Mouse (Mus musculus): ENCODE results near the gene Ranbp1. TPM values are rescaled to one million over a fixed set of nuclear protein-coding genes. Genes with fewer than 3 reads are reported as not detected.

The Ranbp1 gene
- total and polyA plus RNA-seq, 3 experiments, result 605 to 1,263 (median 1,124) TPM

DNA sequence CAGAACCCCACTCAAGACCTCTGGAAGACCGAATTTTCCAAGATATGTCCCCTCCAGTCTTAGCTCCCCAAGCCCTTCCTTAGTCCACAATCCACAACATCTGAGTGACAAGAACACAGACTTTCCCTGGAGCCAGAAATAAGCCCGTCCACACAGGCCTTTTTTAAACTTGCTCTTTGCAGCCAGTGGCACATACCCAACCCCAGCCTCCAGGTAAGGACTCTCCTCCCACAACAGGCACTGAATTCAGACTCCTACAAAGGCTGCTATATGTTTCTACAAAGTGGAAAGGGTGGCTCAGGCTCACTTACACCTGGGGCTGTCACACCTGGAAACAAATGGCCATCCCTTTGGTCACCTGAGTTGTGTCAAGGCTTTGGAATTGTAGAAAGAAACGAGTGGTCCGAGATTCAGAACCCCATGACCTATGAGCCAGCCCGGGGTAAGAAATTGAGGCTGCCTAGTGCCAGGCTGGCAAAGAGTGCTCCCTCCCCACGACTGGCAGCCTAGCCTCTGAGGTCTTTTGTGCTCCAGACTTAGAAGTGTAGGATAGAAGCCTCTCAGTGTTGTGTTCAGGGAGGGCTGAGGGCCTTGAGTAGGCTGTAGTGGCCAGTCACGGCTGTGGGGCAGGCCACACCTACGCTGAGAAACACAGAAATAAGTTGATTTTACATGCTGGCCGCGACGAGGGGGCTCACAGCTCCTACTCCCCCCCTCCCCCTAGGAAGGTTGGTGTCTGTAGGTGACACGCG lies 14.4 kb downstream of the Ranbp1 start:
- dilution Hi-C loops (cut with MboI; ENCODE audit: extremely low pct_ligation_motif_present, extremely low pct_unique_long_range_greater_than_20kb, low sequenced_read_pairs) (no loop called here), in situ Hi-C loops (cut with MboI; ENCODE audit: low pct_ligation_motif_present, low pct_unique_long_range_greater_than_20kb, low sequenced_read_pairs) (no loop called here)
- peak overlapping the region; percentile 84 for H3K9ac ChIP-seq (ENCODE audit: insufficient read depth, low read depth)
- TF ChIP-seq MAFK (IDR thresholded peaks at IDR 0.05; ENCODE audit: insufficient replicate concordance, low read length), result no peak
- TF ChIP-seq MAZ (IDR thresholded peaks at IDR 0.05; ENCODE audit: low read depth, low read length), result no peak
- TF ChIP-seq UBTF (IDR thresholded peaks at IDR 0.05; ENCODE audit: low read depth, low read length), result 0 out of 2 replicates have a peak, but pooled peaks have one; percentile 61
- no peak for DNase-seq (ENCODE audit: extremely low read depth)
- no peaks in the 10 kb centered on the region for H3K79me2 ChIP-seq (replicated peaks; ENCODE audit: control insufficient read depth, extremely low read depth, insufficient read depth, poor library complexity, severe bottlenecking)
- peaks cover 13 to 47% of the 10 kb centered on the region in 2 experiments for H3K36me3 ChIP-seq (replicated peaks in 1 of 2; ENCODE audit: control insufficient read depth in 1 of 2, insufficient read depth in 1 of 2, low read length in 1 of 2)
- peaks cover 23 to 67% of the 10 kb centered on the region in 2 experiments for H3K4me1 ChIP-seq (ENCODE audit: control insufficient read depth in 1 of 2, insufficient read depth in 2 of 2)
- H3K9me3 ChIP-seq (replicated peaks; ENCODE audit: low read length), result no peaks in the 10 kb centered on the region
- H3K4me3 ChIP-seq (replicated peaks in 1 of 3; ENCODE audit: low read depth in 2 of 3, low read length in 2 of 3, poor library complexity in 1 of 3), result peak overlapping the region; percentile 61 to 79 (median 69)
- H3K27me3 ChIP-seq (replicated peaks), result no peaks in the 10 kb centered on the region
- H3K4me2 ChIP-seq (ENCODE audit: insufficient read depth, low read depth, poor library complexity, severe bottlenecking), result peak overlapping the region; percentile 45
- no peak overlapping the region for H3K27ac ChIP-seq (ENCODE audit: insufficient read depth, low read depth)

DNA sequence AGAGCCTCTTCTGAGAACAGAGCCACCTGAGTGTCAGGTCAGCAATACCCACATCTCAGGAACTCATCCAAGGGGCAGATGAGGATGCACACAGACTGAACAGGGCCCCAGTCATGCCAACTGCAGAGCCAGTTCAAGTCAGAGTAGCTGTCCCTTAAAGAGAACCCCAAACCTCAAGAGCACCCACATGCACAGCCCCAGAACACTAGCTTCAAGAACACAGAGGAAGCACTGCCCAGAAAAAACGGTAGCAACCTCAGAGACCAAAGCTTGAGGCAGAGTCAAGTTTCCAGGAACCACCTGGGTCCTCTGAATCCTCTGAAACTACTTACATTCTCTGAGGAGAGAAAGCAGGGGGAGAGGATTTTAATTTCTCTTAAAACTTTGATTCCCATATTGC lies 15.1 kb downstream of the Ranbp1 start:
- peaks cover 15 to 47% of the 10 kb centered on the region in 2 experiments for H3K36me3 ChIP-seq (replicated peaks in 1 of 2; ENCODE audit: control insufficient read depth in 1 of 2, insufficient read depth in 1 of 2, low read length in 1 of 2)
- dilution Hi-C loops (cut with MboI; ENCODE audit: extremely low pct_ligation_motif_present, extremely low pct_unique_long_range_greater_than_20kb, low sequenced_read_pairs), result no loop called here
- peak overlapping the region; percentile 84; the same call in 1 of the 2 replicates for H3K9ac ChIP-seq (ENCODE audit: insufficient read depth, low read depth)
- H3K27me3 ChIP-seq (replicated peaks), result no peaks in the 10 kb centered on the region
- TF ChIP-seq IRF4 (IDR thresholded peaks at IDR 0.05; ENCODE audit: low read depth, low read length) (no peak), CHD1 (IDR thresholded peaks at IDR 0.05; ENCODE audit: low read depth, low read length) (0 out of 2 replicates have a peak, but pooled peaks have one; percentile 27)
- peak overlapping the region in 1 of 3 experiments; percentile 24 for H3K4me3 ChIP-seq (replicated peaks in 1 of 3; ENCODE audit: low read depth in 2 of 3, low read length in 2 of 3, poor library complexity in 1 of 3)
- H3K79me2 ChIP-seq (replicated peaks; ENCODE audit: control insufficient read depth, extremely low read depth, insufficient read depth, poor library complexity, severe bottlenecking), result no peaks in the 10 kb centered on the region
- H3K4me2 ChIP-seq (ENCODE audit: insufficient read depth, low read depth, poor library complexity, severe bottlenecking), result no peak overlapping the region
- H3K9me3 ChIP-seq (replicated peaks; ENCODE audit: low read length), result no peaks in the 10 kb centered on the region
- DNase-seq (ENCODE audit: extremely low read depth), result no peak
- H3K4me1 ChIP-seq (ENCODE audit: control insufficient read depth in 1 of 2, insufficient read depth in 2 of 2), result peaks cover 23 to 72% of the 10 kb centered on the region in 2 experiments
- in situ Hi-C loops (cut with MboI; ENCODE audit: low pct_ligation_motif_present, low pct_unique_long_range_greater_than_20kb, low sequenced_read_pairs), result no loop called here
- no peak overlapping the region for H3K27ac ChIP-seq (ENCODE audit: insufficient read depth, low read depth)

DNA sequence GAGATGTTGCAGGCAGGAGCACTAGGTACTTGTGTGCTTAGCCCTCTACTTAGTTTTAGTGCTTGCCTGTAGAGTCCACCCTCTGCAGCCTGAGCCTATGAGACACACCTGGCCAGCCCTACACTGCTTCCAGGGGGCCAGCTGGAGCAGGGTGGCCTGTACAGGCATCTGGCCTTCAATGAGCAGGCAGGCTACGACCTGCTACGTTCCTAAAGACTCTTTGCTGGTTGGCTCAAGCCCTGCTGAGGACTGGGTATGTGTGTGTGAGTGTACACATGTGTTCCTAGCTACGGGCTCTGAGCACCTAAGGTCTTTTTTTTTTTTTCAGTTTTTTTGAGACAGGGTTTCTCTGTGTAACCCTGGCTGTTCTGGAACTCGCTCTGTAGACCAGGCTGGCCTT lies 17.1 kb downstream of the Ranbp1 start:
- Histone ChIP-seq H3K4me1 (ENCODE audit: control insufficient read depth in 1 of 2, insufficient read depth in 2 of 2) (peaks cover 32 to 72% of the 10 kb centered on the region in 2 experiments), H3K9ac (ENCODE audit: insufficient read depth, low read depth) (no peak overlapping the region), H3K36me3 (replicated peaks in 1 of 2; ENCODE audit: control insufficient read depth in 1 of 2, insufficient read depth in 1 of 2, low read length in 1 of 2) (peaks cover 26 to 49% of the 10 kb centered on the region in 2 experiments), H3K27me3 (replicated peaks) (no peaks in the 10 kb centered on the region), H3K79me2 (replicated peaks; ENCODE audit: control insufficient read depth, extremely low read depth, insufficient read depth, poor library complexity, severe bottlenecking) (no peaks in the 10 kb centered on the region), H3K9me3 (replicated peaks; ENCODE audit: low read length) (no peaks in the 10 kb centered on the region), H3K4me3 (replicated peaks in 1 of 3; ENCODE audit: low read depth in 2 of 3, low read length in 2 of 3, poor library complexity in 1 of 3) (no peak overlapping the region), H3K27ac (ENCODE audit: insufficient read depth, low read depth) (no peak overlapping the region), H3K4me2 (ENCODE audit: insufficient read depth, low read depth, poor library complexity, severe bottlenecking) (no peak overlapping the region)
- in situ Hi-C loops (cut with MboI; ENCODE audit: low pct_ligation_motif_present, low pct_unique_long_range_greater_than_20kb, low sequenced_read_pairs) (no loop called here), dilution Hi-C loops (cut with MboI; ENCODE audit: extremely low pct_ligation_motif_present, extremely low pct_unique_long_range_greater_than_20kb, low sequenced_read_pairs) (no loop called here)
- no peak for DNase-seq (ENCODE audit: extremely low read depth)
- TF ChIP-seq USF2 (conservative IDR thresholded peaks at IDR 0.05; ENCODE audit: low read depth, low read length) (no peak), RCOR1 (conservative IDR thresholded peaks at IDR 0.05; ENCODE audit: low read depth, low read length) (no peak), SIN3A (IDR thresholded peaks at IDR 0.05; ENCODE audit: low read length) (no peak), TBP (conservative IDR thresholded peaks at IDR 0.05; ENCODE audit: low read depth, low read length) (no peak), CTCF (conservative IDR thresholded peaks at IDR 0.05 in 1 of 2, IDR thresholded peaks at IDR 0.05 in 1 of 2; ENCODE audit: low read depth in 2 of 2, low read length in 2 of 2) (no peak), MYC (IDR thresholded peaks at IDR 0.05; ENCODE audit: low read depth, low read length) (no peak), SMC3 (IDR thresholded peaks at IDR 0.05; ENCODE audit: low read depth, low read length) (no peak), MAX (IDR thresholded peaks at IDR 0.05; ENCODE audit: low read length) (no peak), MAFK (IDR thresholded peaks at IDR 0.05; ENCODE audit: insufficient replicate concordance, low read length) (no peak), UBTF (IDR thresholded peaks at IDR 0.05; ENCODE audit: low read depth, low read length) (no peak)
